Mouse (Mus musculus) G1E (cell line): ENCODE results near the gene Fgfr2.

Experiments used
- CTCF ChIP-seq: IDR thresholded peaks from 2 replicates; pipeline ENCODE4 v1.5.1; 2012; ENCODE audit warnings: low read depth, low read length, inconsistent platforms, mixed read lengths
- GATA1 ChIP-seq: IDR thresholded peaks from 2 replicates; pipeline ENCODE4 v1.6.1; 2012; ENCODE audit warnings: borderline replicate concordance, low read length, inconsistent platforms, mixed read lengths
- GATA2 ChIP-seq: IDR thresholded peaks from 2 replicates; pipeline ENCODE4 v1.6.1; 2012; ENCODE audit warnings: low read depth, low read length, inconsistent platforms, borderline replicate concordance
- POLR2AphosphoS5 ChIP-seq: IDR thresholded peaks from 2 replicates; pipeline ENCODE4 v1.6.1; 2012; ENCODE audit warnings: low read depth, low read length, inconsistent platforms; ENCODE audit not compliant: insufficient replicate concordance
- TAL1 ChIP-seq: conservative IDR thresholded peaks from 2 replicates; pipeline ENCODE4 v1.6.1; 2012; ENCODE audit warnings: low read depth, low read length, inconsistent platforms, mixed read lengths

- TF ChIP-seq CTCF (no peak), TAL1 (no peak), GATA1 (no peak), GATA2 (no peak), POLR2AphosphoS5 (no peak)
Measured at GRCm38 (mm10) chr7:132541566-132541965, 581.6 kb downstream of the Fgfr2 start.
